Mouse (Mus musculus) frontal cortex, adult (tissue): ENCODE results near the gene Fkbp9.

Experiments
- ATAC-seq: cut with Nextera tagmentation; 2 replicates; pipeline ENCODE4 v1.9.2; 2017; ENCODE audit warnings: mild to moderate bottlenecking, moderate library complexity, mixed read lengths; ENCODE audit not compliant: low TSS enrichment

The Fkbp9 gene

DNA sequence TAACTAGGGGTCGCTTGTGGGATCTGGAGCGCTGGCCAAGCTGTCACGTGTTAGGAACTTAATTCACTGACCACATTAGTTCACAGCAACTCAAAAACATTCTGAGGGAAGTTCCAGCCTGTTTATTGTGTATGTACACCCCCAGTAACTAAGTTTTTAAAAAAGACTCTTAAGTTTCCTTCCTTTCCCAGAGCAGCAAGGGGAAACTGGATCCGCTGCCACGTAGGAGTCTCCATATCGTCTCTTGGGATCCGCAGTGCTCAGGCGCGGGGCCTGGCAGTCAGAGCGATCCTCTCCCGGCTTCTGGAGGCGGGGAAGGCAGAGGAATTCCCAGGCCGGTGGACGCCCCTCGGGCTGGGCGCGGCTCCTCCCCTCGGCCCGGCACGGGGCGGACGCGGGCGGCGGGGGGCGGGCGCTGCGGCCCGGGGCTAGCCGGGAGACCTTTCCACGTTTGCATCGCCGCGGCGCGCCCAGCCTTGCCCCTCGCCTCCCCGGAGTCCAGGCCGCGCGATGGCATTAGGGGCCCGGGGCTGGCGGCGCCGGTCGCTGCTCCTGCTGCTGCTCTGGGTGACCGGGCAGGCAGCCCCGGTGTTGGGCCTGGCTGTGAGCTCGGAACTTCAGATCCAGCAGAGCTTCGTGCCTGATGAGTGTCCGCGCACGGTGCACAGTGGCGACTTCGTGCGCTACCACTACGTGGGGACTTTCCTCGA is at the start of gene Fkbp9:
Gene Fkbp9 (plus strand): TSS at position 363 of the 710 bp plus-strand sequence.
- peak; percentile 88 for ATAC-seq

DNA sequence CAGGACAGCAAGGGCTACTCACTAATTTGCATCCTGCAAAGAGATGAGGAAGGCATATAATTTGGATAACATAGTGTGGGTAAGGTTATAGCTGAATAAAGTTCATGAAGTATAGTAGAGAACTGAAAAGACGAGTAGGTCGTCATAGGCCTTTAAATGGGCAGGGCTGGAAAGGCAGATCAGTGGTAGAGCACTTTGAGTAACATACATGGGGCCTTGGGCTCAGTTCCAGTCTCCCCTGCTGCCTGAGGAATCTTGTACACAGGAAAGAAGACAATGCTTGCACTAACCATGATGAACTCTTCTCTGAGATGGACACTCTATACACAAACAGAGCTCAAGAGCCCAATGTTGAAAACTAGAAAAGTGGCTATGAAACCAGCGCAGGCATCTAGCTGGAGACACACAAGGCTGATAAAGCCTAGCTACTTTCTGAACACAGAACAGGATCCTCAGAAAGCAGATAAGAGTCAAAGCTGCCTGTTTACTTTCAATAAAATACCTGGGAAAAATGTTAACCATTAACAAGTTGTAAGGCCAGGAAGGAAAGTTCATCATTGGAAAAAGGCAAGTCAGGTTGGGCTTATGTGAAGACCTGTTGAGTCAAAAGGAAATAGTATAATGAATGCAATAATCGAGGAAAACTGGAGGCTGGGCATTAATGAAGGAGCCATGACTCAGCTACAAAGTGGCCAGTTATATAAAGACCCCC is 48.1 kb upstream of the Fkbp9 start:
- no peak for ATAC-seq

DNA sequence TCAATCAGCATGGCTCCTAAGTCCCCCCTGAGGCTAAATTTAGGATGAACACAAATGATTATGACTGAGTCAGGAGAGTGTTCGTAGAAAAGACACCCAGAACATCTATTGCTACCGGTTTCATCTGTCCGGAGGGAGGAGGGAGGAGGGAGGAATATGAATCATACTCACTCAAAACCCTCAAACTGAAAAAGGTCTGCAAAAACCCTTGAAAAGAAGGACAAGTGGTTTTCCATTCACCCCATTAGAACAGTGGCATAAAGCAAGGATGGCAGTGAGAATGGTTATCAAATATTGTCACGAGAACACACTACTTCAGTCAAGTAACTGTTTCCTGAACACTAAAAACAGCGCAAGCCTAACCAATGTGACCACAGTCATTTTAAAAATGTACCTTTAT is 46.8 kb upstream of the Fkbp9 start:
- peak; percentile 48 for ATAC-seq

DNA sequence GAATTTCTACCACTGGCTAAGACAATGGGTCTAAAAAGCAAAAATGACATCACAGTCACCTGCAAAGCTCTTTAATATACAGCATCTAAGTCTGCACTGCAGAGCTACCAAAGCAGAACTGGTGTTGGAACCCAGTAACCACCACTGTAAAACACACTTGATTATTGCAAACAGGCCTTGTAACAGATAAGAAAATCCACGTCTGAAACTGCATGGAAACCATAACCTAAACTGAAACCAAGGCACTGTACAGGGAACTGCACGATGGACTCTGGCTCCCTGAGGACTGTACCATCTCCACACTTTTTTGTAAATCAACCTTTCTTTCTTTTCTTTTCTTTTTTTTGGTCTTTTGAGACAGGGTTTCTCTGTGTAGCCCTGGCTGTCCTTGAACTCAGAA is 44.2 kb upstream of the Fkbp9 start:
- no peak for ATAC-seq

DNA sequence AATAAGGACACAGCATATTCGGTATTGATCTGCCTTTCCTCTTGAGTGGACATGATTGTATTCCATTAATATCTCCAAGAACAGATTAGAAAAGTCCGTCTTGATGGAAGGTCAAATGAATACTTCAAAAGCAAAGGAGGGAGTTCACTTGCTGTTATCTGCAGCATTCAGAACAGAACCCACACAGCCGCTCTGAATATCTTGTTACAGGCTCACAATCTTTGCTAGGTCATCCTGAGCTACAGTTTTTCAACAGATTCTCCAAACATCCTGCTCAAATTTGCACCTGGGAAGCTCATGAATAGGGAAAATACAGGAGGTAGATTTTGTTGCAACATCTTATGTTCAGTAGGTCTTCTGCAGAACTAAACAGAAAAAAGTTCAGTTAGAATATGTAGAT is 42.5 kb upstream of the Fkbp9 start:
- no peak for ATAC-seq

DNA sequence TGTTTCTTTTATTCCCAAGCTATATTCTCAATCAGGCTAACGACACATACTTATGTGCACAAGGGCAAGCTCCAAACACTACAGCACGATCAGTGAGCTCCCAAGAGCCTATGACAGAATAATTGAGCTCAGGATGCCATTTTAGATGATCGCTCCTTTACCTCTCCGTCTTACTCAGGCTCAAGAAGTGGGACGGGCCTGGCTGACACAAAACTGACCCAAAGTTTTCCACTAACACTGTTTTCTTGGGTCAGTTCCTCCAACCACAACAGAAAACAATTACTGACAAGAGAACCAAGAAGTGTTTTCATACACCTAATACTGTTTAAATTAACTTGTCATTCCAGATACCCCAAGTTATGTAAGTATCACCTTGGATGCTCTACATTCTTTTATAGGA is 37.0 kb upstream of the Fkbp9 start:
- no peak for ATAC-seq

DNA sequence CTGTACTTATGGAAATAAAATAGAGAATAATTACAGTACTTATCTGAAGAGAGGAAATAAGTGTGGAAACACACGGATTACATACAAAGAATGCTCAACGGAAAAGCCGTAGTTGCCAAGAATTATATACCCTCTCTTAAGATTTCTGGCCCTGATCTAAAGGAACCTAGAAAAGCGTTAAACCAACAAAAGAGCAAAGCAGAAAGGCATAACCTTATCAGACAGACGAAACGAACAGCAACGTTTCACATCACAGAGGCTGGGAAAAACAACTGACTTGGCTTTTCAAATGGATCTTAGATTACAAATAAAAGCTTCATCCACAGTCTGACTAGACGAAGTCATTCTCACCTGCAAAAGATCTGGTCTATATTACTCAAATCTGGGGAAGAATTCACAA is 35.6 kb upstream of the Fkbp9 start:
- ATAC-seq, result no peak

DNA sequence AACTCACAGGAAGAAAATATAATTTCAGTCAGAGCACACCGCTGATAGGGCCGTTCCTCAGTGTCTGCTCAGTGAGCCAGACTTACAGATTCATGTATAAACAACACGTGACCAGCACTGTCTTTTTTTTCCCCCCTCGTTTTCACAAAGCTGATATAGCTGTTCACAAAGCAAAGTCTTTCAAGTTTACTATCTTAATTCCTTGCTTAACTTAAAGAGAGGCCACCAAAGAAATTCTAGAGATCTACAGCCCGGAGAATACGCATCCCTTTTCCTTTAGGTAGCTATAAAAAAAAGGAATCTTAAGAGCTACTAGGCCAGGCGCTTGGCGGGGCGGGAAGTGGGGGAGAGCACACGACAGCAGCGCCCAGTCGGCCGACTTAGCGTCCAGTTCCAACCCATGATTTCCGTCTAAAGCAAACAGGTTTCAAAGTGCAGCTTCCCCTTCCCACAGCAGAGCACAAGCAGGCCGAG is 35.2 kb upstream of the Fkbp9 start:
- ATAC-seq, result peak; percentile 24

DNA sequence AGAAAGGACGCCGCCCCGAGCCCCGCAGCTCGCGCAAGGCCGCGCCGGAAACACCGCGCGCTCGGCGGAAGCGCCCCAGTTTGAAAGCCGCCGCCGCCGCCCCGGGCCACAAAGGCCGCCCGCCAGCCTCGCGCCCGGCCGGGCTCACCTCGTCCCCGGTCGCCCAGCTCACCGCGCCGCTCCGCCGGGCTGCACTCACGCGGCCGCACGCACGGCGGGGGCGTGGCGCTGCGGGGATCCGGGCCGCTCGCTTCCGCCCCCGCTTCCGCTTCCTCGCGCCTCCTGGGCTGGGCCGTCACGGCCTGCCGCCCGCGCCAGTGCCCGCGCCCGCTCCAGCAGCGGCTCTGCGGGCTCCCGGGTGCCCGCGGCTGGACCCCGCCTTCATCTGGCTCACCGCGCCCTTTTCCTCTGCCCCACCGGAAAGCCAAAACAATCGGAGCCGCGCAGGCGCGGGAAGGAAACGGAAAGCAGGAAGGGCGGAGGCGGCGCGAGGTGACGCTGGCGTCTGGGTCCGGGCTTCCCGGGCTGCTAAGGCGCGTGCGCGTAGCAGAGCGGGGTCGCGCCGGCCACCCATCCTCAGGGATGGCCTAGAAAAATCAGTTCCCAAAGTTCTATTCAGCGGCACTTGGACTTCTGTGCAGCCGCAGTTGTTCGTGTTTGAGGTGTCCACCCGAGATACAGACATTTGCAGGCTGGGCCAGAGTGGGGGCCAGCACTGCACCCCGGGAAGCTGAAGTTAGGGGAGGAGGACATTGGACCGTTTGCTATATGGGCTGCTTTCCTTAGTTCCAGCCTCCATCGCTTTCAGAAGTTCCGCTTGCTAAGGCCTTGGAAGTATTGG is 34.3 kb upstream of the Fkbp9 start, which contains the start of gene Kbtbd2:
Gene Kbtbd2 (minus strand): TSS at position 503 of the 841 bp plus-strand sequence.
- ATAC-seq, result peak; percentile 93

DNA sequence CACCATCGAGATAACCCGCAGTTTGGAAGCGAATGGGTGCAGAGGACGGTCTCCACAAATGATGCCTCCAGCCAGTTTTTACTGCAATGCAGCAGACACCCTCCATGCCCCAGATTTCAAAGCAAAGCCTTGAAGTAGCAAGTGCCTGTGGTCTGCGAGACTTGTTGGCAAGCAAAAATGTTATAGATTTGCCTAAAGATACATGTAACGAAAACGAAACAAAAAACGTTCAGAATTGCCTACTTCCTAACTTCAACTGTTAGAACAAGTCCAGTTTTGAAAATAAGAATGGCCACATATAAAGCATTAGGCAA is 33.8 kb upstream of the Fkbp9 start:
- ATAC-seq, result no peak

DNA sequence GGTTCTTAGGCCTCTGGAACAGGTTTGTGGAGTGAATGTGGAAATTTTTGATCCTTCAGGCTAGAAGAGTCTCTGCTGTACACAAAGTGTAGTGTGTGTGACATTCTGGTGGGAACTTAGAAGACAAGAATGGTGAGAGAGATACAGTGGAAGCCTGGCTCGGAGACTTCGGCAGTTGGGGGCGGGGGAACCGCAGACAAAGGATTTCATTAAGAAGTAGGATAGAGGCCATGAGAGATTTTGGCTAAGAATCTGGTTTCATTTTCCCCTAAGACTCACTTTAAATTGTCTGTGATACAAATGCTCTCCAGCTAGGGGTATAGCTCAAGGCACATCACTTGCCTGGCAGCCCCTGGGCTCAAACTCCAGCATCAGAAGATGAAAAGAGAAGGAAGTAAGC is 26.8 kb upstream of the Fkbp9 start:
- no peak for ATAC-seq

DNA sequence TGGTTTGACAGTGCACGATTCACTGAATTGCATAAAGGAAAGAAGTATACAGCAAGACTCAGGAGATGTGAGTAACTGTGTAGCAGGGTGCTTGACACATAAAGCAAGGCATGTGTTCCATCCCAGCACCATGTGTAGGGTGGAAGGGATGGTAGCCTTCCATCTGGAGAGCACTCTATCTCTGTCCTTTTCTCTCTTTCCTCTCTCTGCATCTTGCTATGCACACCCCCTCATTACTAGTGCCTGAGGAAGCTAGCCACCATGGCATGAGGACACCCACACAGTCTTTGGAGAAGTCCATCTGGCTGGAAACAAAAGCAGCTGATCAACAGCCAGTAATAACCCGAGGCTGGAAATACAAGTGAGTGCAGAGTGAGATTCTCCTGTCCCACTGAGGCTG is 25.7 kb upstream of the Fkbp9 start:
- peak; percentile 92 for ATAC-seq

DNA sequence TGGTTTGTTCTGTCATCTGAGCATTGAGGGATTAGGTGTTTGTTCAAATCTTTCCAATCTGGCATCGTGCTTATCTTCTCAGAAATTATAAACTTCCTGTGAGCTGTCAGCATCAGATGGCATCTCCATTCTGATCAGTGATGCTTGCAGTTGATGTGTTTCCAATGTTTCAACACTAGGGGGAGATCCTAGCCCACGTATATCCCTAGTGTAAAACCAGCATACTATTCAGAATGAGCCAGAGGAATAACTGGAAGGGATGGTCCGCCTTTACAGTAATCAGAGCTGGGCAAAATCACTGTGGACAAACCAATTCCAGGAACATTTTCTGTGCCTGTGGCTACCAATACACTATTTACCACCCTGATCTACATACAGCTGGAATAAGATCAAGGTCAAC is 23.2 kb upstream of the Fkbp9 start:
- ATAC-seq, result peak; percentile 86

DNA sequence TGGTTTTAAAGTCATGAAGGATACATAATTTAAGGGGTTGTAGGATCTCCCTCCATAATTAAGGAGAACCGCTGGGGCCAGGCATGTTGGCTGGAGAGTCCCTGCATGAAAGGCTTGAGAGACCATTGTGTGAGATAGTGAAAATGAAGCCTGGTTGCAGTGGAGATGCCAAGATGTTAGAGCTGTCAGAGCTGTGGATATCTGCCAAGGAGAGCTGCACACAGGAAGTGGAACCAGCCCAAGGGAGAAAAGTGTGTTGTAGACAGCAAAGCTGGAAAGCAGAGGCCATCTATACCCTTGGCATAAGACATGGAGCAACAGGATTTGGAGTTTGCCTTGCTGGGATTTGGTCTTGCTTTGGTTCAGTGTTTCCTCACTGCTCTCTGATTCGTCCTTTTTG is 18.5 kb upstream of the Fkbp9 start:
- no peak for ATAC-seq

DNA sequence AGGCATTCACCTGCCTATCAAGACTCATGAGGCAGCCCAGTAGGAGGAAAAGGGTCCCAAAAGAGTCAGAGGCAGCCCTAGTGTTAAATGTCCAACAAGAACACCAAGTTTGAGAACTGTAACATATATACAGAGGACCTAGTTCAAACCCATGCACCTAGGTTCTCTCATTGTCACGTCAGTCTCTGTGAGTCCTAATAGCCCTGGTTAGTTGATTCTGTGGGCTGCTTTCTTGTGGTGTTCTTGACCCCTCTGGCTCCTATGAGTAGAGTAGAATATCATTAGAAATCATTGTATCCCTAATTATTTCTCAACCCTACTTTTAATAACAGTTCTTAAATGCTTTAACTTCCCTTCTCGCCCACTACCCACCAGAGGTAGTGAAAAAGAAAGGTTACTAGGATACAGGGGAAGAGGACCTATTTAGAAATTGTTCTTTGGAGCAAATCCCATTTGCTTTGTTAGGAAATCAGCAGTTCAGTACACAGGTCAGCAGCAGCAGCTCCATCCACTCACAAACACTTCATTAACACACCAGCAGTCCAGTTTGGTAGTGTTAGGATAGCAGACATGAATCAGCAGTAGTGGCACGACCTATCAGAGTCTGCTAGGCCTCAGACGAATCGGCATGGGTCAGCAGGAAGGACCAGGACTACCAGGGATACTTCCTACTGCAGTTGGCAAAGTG is 13.3 kb upstream of the Fkbp9 start:
- no peak for ATAC-seq

DNA sequence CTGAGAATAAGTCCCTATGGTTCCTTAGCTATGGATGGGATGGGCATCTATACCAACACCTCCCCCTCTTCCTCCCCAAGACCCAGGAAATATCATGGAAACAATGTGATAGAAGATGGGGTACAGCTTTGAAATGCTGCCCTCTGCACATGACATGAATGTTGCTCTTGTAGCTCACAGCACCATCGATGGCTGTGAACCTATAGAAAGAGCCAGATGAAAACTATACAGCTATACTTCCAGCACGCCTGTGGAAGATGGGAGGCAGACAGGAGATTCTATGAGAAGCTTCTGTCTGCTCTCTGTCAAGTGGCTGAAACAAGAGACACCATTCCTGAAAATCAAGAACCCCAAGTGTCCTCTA is 12.8 kb upstream of the Fkbp9 start:
- ATAC-seq, result no peak

DNA sequence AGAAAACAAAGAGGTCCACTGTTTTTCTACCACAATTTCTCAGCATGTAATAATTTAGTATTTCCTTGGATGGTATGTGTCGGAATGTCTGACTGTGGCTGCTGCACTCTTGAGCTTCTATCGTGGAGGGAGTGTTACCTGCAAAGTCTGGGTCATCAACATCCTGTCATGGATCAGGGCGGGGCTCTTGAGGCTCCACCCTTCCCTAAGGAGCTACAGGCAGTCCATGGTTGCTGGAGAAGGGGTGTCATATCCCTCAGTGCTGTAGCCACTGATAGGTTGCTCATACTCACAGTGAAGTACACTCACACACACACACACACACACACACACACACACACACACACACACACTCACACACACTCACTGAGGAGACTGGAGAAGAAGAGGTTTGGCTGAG is 6.2 kb upstream of the Fkbp9 start:
- no peak for ATAC-seq

DNA sequence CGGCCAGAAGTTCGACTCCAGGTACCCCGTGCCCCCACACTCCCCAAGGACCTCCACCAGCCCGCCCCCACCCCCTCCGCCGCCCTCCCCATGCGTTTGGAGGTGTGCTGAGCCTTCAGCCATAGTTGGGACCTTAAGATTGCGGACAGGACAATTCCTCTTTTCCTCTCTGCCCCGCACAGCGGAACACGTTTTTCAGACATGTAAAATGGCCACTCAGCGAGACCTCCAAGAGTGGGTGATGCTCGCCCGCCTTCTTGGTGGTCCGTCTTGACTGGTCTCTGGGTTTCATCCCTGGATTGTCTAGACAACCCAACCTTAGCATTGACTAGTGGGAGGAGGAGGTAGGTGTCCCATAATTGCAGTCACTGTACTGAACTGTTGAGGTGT is 543 bp downstream of the Fkbp9 start:
- ATAC-seq, result no peak

DNA sequence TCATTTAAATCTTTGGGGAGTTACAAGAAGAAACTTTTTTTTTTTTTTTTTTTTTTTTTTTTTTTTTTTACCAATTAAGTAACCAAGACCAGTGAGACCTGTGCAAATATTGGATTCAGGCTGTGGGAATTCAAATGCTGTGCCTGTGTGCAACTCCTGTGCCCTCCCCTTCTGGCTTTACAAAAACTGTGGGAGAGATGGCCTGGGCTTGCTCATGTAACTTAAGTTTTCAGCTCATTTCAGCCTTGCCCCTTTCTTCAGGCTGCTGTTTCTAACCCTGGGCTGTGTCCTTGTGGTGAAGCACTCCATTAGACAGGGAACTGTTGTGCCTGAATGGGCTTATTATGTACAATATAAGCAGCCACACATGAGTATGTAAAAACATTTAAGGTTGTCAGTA is 971 bp downstream of the Fkbp9 start:
- no peak for ATAC-seq

DNA sequence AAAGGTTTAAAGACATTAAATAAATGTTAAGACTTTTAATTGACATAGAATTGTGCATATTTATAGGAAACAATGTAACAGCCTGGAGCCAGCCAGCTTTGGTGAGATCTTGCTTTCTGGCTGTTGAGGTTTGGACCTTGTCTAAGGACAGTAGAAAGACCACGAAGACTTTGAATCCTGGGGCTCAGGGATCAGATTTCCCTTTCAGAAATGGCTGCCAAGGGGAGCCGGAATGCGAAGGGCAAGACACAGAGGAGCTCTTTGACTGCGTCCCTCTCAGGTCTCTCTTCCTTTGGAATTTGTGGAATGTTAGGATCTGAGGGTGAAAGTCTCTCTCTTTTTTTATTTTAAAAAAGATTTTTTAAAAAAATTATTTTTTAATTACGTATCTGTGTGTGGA is 2.9 kb downstream of the Fkbp9 start:
- no peak for ATAC-seq

DNA sequence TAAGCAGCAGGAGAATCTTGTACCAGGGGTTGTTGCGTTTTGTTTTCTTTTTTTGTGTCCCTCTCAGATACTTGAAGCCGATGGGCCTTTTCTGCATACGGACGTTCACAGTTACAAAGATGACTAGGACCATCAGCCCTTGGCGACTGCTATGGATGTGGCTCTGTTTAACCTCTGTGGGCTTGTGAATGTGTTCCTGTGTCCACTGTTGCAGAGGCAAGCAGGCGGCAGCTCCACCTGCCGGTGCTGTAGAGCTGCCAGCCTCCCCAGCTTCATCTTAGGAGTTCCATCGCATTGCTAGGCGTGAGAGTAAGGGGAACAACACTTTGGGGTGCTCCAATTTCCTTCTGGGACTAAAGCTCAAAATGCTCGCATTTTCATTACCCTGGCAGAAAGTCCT is 3.7 kb downstream of the Fkbp9 start:
- ATAC-seq, result peak; percentile 62; the same call in 1 of the 2 replicates

DNA sequence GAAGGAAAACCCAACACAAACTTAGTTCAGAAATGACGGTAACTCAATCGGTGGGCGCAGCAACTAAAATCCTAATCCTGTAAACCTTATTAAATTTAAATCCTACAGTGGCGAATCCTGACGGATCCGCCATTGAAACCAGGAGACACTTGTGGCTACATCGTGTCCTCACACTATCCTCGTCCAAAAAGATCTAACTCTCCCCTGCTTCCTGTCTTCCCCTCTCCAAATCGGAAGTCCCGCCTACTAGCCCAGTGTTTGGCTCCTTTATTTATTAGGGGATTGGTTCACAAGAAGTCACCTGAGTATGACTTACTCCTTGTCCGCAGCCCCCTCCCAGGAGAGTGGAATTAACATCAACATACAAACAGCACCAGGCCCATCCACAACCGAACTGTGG is 5.3 kb downstream of the Fkbp9 start:
- ATAC-seq, result no peak
